Mouse (Mus musculus) heart, adult 2 months (tissue): ENCODE measurements at regions not wholly inside any gene's neighbourhood (a gene's known extent, or its start where the extent isn't known, plus 50 kb on each side); places are given as distances from the start of the nearest gene placed in this dataset.

ENCODE experiments used
- CTCF ChIP-seq: fragments of 200-600 bp; IDR thresholded peaks from 2 replicates; pipeline ENCODE4 v1.8.1; 2022; ENCODE audit warnings: antibody characterized with exemption, mild to moderate bottlenecking, moderate library complexity
- POLR2A ChIP-seq: fragments of 200-500 bp; IDR thresholded peaks from 2 replicates; pipeline ENCODE4 v1.6.1; 2011; ENCODE audit warnings: mild to moderate bottlenecking, low read depth, low read length, control low read depth; ENCODE audit not compliant: insufficient read depth

DNA sequence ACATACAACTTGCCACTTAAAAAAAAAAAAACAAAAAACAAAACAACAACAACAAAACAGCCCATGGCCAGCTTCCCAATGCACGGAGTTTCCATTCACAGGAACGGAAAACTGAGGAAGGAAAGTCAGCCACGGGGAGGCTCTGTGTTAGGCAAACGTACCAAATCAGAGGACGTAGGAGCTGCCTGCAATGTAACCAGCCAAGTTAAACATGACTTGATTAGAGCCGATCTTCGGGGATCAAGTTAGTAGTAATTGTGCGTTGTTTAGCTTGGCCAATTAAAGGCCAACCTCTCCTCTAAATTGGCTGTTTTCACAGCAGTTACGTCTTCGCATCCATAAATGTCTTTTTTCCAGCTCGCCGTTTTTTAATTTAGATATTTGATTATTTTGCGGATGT lies 190.7 kb downstream of the Cd83 start:
- TF ChIP-seq POLR2A (no peak), CTCF (no peak)
